Mouse (Mus musculus): ENCODE measurements around the gene Odr4.

The Odr4 gene

DNA sequence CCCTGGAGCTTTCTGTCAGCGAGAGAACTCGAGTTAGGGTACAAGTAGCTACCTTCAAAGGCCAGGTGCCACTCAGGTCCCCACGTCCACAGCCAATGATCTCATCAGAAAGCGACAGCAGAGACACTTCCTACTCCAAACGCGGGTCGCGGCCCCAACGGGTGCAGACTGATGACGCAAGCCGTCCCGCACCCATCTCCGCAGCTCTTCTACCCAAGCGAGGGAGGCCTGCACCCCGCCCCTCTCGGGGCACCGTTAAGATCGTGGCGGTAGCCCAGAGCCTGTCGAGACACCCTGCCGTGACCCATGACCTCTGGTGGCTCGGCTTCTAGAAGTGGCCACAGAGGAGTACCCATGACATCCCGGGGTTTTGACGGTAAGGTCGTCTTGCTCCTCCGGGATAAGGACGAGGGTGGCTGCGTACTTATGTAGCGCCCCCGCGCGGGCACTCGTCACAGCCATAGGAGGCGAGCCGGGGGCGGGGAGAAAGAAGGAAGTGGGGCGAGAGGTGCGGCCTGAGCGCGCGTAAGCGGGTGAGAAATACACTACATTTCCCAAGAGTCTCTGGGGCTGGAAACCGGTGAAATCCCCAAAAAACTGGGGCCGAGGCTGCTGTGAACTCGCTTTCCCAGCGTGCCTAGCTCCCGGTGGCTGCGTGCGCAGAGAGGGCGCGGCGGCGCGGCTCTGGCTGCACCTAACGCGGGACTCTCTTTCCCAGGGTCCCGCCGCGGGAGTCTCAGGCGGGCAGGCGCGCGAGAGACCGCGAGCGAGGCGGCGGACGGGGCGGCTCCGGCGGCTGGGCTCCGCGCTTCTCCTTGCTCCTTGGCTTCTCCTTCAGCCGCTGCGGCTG is at the start of gene Odr4, which contains the start of gene Tpr:
Gene Odr4 (minus strand): TSS at position 443 of the 850 bp plus-strand sequence.
Gene Tpr (plus strand): TSS at position 201 of the 850 bp plus-strand sequence.
- peak; percentile 94 for DNase-seq (ENCODE audit: low spot score)

DNA sequence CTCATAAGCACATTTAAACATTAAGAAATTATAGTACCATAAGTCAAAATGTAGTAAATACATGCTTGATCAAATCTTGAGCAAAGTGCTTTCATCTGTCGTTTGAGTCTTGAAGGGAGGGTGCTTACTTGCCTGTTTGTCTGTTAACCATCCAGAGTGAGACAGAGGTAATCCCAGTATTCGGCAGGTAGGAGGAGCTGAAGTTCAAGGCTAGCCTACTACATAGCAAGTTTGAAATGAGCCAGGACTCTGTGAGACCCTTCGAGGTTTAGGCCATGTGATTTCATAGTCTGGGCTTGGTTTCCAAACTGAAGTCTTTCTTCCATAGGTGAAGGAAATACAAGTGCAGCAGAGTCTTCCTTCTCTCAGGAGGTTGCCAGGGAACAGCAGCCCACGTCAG is 48.9 kb upstream of the Odr4 start:
- no peak for DNase-seq (ENCODE audit: low spot score)

DNA sequence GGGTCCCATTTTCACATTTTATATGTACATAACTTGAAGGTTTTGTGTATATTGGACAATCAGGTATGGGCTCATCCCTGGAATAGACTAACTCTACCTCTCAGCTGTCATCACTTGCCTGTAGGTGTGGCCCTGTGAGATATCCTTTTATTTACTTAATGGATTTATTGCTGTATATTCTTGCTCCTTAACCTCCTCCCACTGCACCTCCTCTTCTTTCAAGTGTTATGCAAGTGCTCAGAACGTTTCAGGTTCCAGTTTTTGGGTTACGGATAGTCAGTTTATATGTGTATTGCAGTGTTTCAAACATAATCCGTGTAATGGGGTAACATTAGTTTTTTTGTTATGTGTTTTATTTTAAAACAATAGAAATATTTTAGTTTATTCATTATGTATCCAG is 45.8 kb upstream of the Odr4 start:
- no peak for DNase-seq (ENCODE audit: low spot score)

DNA sequence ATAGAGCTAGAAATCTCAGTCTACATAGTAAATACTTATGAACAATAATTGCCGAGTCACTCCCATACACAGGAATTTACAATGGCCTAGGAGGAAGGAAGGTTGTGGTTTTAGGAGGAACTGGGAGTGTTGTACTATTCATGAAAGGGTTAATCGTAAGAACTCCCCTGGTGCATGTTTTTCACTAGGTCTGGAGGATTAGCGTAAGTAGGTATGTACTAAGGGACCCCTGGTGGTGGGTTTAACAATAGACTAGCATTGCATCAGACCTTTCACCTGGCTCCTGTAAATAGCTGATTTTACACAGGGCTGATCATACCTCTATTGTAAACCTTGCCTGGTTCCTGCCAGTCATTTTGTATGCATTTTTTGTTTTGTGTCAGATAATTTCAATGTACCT is 33.3 kb upstream of the Odr4 start:
- no peak for DNase-seq (ENCODE audit: low spot score)

DNA sequence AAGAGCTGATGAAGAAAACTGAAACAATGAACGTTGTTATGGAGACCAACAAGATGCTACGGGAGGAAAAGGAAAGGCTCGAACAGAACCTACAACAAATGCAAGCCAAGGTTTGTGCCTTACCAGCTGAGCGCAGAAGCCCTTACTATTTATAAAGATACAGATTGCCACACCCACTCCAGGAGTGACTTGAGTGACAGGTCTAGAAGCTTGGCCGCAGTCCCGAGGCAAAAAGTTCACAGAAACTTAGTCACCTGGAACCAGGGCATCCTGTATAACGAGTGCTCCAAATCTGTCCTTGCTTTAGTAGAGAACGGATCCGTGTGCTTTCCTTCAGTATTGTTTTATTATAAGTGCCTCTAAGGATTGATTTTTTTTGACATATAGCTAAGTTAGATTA is 32.8 kb upstream of the Odr4 start:
- DNase-seq (ENCODE audit: low spot score), result no peak

DNA sequence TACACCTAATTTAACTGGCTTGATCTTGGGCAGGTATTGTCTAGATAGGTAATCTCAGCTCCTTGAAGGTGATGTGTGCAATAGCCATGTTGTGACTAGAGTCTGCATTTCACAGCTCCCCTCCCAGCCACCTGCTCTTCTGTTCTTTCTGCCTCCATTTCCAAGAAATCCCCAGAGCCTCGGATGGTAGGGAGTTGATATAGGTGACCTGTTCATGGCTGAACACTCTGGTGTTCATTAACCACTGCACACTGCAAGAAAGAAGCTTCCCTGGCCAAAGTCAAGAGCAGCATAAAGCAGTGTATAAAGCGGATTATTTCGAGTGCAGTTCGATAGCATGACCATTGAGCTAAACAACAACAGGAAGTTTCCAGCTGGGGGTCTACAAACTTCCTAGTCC is 25.5 kb upstream of the Odr4 start:
- no peak for DNase-seq (ENCODE audit: low spot score)

DNA sequence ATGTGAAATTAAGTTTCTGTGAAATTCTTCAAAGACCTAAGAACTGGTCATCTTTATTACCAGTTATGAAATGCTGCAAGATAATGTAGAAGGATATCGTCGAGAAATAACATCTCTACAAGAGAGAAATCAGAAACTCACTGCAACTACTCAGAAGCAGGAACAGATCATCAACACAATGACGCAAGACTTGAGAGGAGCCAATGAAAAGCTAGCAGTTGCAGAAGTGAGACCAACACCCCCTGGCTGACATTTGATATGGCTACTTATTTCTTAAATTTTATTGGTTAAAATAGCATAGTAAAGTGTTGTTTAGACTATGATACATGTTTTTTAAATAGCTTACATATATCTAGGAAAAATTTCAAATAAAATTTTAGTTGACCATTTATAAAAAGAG is 23.1 kb upstream of the Odr4 start:
- no peak for DNase-seq (ENCODE audit: low spot score)

DNA sequence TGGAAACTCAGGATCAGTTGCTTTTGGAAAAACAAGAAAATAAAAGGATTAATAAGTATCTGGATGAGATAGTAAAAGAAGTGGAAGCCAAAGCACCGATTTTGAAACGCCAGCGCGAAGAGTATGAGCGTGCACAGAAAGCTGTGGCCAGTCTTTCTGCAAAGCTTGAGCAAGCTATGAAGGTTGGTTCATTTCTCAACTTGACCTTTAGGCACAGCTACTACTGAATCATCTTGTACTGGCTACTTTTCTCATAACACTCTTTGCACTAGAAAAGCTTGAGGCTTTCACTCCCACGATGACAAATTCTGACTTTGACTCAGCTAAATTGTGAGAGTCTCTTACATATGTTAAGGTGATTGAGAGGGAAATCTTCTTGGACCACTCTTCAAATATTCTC is 17.1 kb upstream of the Odr4 start:
- no peak for DNase-seq (ENCODE audit: low spot score)

DNA sequence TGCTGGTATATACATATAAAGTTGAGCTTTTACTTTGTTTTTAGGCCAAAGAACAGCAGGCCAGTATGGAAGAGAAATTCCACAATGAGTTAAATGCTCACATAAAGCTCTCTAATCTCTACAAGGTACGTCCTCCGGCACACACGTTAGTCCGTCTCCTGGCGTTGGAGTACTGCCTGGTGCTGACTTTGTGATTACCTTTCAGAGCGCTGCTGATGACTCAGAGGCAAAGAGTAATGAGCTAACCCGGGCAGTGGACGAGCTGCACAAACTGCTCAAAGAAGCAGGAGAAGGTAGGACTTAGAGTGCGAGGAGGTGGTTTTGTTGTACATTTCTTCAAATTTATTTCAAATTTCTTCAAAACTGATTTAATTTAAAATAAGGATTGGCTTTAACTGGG is 14.4 kb upstream of the Odr4 start:
- no peak for DNase-seq (ENCODE audit: low spot score)

DNA sequence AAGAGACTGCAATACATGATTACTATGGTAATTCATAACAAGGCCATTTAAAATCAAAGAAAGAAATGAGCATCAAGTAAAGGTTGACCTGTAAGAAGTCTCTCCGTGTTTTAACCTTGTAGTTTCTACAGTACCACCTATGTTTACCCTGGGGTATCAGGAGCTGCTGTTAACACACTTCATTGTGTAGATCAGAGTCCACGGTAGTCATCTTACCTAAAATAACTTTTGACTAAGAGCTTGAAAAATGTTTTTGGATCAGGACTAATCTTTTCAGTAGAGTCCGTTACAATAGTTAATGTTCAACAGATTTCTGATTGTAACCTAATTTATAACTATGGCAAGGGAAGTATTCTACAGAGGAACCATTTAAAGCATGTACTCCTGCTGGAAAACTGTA is 11.7 kb upstream of the Odr4 start:
- no peak for DNase-seq (ENCODE audit: low spot score)

DNA sequence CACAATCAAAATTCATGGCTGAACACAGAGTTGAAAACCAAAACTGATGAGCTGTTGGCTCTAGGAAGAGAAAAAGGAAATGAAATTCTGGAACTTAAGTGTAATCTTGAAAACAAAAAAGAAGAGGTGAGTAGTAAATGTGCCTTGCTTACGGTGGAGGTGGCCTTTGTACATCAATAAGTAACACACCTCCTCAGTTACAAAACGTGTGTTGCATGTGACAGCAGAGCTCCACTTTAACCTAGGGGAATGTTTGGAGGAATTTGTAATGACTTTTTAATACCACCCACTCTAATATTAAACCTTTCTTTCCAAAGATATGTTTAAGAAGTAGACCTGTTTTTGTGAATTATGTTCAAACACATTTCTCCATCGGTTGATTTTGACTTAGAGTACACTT is 11.0 kb upstream of the Odr4 start:
- DNase-seq (ENCODE audit: low spot score), result no peak

DNA sequence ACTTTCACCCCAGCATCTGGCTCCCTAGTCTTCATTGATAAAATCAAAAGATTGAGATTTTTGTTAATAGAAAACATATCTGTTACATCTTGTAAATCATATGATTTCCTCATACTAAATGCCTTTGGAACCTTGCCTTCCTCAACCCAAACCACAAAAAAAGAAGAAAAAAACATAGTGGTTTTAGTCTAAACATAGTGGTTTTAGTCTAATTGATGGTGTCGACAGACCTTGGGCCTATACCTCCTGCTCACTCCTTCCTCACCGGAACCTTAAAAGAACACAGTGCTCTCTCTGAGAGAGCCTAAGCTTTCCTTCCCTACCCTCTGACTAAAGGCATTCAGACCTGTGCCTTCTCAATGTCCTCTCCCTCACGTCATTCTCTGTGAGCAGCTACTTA is 3.1 kb upstream of the Odr4 start:
- no peak for DNase-seq (ENCODE audit: low spot score)

DNA sequence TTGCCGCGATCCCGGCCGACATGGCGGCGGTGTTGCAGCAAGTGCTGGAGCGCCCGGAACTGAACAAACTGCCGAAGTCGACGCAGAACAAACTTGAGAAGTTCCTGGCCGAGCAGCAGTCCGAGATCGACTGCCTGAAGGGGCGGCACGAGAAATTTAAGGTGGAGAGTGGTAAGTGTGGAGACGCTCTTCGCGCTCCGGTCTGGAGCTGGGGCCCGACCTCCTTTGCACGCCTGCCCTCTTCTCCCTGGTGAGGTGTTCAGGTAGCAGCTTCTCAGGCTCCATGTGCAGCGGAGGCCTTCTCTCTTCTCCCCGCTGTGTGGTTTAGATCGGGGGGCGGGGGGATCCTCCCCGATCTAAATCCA is 590 bp upstream of the Odr4 start:
- no peak for DNase-seq (ENCODE audit: low spot score)

DNA sequence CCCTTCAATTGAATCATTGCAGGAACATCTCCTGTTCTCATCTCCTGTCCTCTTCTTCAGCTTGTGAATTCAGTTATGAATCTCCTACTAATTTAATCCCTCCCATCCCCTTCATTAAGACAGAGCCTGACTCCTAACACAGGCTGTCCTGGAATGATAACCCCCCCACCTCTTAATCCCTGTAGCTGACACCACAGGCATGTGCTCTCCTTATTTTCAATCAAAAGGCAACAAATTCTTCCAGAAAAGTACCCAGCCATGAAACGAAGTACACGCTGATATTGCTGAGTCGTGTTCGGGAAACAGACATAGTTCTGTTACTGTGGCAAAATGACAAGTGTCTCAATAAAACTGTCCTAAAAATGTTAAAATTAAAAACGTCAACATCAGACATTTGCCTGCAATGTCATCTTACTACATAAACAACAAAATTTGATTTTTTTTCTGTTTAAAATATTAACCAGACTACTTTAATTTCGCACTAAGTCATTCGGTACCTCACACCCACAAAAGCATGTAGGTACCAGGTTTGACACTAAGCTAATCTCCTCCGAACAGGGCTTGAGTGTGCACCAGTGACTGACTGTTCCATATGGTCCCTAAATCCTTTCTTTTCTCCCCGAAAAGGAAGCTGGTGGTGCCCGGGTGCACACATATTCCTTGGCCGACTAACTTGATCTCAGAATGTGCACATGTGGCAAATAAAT is 796 bp downstream of the Odr4 start:
- DNase-seq (ENCODE audit: low spot score), result no peak

DNA sequence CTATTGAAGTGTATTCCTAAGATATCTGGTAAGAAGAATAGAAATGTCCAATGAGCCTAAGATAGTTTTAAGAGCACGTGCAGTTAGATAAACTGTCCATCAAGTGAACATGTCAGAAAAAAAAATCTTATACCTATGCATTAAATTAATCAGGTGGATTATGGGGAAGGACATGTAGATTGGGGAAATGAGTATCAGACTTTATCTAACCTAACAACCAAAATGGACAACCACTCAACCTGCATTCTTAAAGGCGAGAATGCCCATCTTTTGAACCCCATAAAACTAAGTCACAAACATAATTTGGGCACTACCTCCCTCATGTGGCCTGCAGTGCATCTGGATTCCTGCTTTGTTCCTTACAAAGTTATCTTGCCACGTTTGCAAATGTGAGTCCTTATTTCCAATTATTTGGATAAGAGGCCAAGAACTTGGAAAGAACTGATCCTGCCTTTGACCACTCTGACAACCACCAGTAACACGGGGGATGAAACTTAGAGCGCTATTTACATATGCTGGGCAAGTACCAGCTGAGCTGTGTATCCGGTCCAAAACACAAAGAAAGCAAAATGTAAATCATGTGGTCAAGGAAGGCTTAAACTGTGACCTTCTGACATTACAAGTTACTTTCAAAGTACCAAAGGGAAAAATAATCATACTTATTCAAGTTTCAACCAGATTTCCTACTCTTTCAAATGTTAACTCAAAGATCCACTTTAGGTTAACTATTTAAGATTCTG is 3.3 kb downstream of the Odr4 start:
- no peak for DNase-seq (ENCODE audit: low spot score)

DNA sequence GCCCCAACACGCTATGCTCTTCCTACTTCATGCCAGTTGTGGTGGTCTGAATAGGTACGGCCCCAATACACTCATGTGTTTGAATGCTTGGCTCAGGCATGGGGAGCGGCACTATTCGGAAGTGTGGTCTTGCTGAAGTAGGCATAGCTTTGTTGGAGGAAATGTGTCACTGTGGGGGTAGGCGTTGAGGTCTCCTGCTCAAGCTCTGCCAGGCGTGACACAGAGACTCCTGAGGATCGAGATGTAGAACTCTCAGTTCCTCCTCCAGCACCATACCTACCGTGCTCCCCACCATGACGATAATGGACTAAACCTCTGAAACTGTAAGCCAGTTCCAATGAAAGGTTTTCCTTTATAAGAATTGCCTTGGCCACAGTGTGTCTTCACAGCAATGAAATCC is 5.3 kb downstream of the Odr4 start:
- no peak for DNase-seq (ENCODE audit: low spot score)

DNA sequence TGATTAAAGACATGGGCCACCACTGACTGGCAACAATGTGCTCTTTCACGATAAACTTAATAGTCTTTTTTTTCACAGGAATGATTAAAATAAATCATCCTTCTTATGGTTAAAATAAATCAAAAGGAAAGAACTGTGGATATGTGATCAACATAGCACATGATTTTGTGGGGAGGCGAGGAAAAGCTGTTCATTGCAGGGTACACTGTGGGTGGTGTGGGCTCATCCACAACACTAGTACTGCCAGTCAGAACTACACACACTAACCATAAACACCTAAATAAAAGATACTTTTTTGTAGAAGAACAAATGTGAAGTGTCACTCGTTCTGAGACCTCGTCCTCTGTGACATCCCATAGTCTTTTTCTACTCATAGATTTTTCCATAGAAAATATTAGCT is 8.7 kb downstream of the Odr4 start:
- no peak for DNase-seq (ENCODE audit: low spot score)

DNA sequence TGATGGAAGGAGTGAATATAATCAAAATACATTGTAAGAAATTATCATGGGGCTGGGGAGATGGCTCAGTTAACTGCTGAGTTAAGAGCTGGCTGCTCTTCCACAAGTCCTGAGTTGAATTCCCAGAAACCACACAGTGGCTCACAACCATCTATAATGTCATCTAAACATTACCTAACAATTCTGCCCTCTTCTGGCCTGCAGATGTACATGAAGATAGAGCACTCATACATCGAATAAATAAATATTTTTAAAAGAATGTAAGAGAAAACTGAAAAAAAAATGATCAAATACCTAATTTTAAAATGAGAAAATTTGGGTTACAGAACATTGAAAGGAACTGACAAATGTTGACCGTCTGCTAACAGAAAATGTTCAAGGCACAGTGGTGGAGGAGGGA is 18.6 kb downstream of the Odr4 start:
- DNase-seq (ENCODE audit: low spot score), result no peak

DNA sequence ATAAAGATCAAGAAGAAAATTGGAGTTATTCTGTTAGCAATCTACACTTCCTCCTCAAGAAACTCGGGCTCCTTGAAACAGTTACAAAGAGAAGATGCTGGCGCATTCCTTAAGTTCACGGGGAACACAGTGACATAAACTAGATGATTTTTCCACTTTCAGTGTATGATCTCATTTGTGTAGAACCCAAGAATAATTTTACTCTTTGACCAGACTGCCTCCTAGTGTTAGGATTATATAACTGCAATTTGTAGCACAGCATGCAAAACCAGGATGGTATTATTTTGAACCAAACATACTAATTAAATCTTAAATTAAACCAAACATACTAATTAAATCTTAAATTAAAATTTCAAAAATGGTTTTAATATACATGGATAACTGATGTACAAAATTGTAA is 20.0 kb downstream of the Odr4 start:
- DNase-seq (ENCODE audit: low spot score), result no peak

DNA sequence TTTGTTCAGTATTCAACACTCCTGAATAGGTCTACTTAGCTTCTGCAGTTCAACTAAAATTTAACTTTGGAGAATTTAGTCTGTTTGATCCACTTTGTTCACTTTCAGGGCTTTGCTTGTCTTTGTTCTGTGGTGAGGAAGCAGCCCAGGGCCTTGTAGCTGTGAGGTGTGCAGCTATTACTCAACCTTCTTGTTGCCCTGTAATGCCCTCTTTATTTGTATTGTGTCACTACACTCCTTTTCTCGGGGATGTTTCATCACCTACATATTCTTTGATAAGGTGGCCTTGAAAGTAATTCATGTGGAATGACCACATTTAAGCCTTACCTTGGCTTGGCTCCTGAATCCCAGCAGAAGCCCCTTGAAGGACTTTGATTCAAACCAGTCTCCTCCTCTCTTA is 32.0 kb downstream of the Odr4 start:
- no peak for DNase-seq (ENCODE audit: low spot score)

DNA sequence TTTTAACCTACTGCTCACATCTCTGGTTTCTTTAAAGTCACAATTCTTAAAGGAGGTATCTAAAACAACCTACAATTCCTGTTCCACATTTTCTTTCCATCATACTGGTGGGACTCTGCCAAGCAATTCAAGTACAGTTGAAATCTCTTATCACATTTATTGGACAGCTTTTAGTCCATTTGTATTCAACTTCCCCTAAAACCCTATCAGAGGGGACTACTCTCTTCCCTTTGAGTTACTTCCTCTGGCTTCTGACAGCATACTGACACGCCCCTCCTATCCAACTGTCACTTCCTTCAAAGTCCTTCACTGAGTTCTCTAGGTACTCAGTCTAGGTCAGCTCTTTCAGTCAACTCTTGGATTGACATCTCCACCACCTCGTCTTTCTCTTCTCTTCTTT is 57.8 kb downstream of the Odr4 start:
- DNase-seq (ENCODE audit: low spot score), result no peak

DNA sequence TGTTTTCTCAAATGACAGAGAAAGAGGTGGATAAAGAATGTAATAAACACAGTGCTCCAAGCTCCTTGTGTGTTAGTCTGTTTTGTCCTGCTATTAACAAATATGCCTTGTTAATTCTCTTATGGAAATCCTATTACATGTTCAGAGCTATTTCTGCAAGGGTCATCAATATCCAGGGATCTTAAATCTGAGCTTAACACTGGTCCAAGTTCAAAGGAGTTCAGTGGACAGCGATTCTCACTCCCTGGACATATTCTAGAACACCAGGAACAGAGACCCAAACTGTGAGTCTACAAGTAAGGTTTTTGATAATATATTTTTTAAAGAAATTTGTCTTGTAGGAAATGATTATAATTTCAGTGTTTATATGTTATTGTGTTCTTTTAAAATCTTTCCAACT is 73.7 kb downstream of the Odr4 start, which contains the start of gene Pdc:
Gene Pdc (plus strand): TSS at position 213 of the 400 bp plus-strand sequence.
- no peak for DNase-seq (ENCODE audit: low spot score)

Measured in urinary bladder, postnatal 10 days (tissue).